Mouse (Mus musculus): ENCODE measurements around the gene Calhm6.

Calhm6 gene

DNA sequence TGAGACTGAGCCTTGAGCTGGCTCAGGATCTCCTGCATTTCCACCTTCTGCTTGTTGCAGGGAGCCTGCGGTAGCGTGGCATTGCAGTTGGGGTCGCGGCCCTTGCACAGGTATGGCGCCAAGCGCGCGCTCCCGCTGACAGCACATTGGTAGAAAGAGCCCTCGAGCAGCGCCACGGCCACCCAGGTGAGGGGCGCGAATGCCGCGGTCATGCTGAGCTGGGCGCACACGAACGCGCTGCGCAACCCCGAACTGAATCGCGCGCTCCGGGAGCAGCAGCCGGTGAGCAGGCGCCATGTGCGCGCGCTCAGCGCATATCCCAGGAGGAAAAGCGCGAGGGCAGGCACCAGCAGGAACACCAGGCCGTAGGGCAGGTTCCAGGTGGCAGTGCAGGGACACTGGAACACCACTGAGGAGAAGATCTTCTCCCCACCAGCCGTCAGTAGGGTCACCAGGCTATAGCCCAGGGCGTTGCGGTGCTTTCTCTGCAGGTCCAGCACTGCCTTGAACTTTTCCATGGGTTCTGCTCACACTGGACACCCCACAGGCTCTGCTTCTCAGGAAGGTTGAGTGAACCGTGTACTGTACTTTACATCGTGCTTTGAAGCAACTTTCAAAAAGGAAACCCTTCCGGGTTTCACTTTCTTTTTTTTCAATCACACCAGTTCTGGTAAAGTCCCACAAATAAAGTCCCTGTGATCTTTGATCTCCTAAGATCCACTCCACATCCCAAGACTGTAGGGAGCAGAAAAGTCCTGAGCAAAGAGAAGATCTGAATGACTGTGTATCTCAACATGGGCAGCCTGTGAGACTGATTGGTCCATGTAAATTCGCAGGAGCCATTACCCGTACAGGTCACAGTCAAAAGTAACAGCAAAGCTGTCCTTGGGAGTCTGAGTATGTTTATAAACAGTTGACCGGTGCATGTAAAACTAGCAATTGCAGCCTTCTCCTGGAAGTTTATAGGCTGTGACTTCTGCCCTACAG, at the start of gene Calhm6:
Gene Calhm6 (minus strand): TSS at position 593 of the 987 bp plus-strand sequence.
- DNase-seq (ENCODE audit: low read depth, low spot score), result no peak

DNA sequence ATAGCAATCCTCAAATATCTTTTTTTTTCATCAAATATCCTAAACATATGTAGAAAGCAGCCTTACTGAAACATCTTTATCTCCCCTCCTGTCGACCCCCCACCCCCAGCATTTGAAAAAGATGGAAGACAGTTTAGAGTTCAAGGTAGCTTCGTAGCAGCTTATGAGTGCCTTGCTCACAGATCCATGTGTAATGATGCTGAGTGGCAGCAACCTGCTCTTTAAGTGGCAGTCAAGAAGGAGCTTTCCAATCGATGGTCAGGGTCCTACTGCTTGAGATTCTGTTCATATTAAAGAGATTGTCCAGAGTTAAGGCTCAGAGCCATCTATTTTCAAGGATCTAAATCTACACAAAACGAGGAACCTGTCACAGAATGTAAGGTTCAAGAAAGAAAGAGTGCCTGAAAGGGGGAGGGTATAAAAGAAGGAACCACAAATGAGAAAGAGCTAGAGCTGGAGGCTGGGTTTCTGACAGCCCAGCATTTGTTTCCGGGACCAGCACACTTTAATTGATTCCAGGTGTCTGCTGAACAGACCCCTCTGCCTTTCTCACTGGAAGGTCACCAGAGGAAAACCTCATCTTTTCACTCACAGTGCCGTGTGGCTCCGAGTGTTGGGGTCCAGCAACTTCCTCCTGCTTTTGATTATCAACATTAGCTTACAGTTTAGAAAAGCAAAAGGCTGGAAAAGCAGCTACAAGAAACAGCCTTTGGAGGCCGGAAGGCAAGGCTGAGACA, 48.3 kb upstream of the Calhm6 start:
- DNase-seq (ENCODE audit: low read depth, low spot score), result no peak

DNA sequence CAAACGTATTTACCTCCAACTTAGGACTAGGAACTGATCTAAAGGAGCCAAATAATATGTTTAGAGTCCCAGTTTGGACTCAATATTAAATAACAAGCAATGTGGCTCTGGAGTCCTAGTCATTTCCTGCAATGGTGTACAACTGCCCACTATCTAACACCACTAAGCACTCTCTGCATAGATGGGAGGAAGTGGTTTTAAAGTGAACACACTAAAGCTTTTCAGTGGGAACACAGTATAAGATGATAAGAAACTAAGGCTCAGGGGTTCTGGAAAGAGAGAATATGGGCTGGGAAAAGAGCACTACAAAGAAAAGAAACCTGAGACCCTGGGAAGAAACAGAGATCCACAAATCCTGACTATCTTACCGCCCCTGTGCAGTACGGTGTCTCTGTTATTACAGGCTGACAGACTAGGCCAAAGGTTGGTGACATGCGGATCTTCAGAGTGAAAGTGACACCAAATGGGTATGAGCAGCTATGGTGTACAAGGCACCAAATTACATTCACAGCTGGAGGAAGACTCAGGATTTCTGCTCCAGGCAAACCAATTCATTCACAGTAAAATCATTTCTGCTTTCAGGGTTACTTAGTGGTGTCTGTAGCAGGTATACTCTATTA, 45.0 kb upstream of the Calhm6 start:
- no peak for DNase-seq (ENCODE audit: low read depth, low spot score)

DNA sequence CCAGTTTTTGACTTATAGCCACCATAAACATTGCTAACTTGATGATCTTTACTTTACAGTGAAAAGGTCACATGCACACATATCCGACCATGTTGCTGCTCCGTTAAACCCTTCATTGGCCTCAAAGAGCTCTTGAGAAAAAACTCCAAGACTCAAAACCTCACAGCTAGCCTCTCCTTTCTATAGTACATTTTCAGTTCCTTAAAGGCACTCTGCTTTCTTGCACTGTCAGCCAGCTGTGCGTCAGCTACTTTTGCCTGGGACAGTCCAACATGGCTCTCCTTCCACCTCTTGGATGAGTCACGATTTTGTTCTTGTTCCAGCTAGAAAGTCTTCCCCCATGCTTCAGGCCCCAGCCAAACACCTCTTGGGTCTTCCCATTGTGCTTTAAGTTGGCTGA, 43.9 kb upstream of the Calhm6 start:
- no peak for DNase-seq (ENCODE audit: low read depth, low spot score)

DNA sequence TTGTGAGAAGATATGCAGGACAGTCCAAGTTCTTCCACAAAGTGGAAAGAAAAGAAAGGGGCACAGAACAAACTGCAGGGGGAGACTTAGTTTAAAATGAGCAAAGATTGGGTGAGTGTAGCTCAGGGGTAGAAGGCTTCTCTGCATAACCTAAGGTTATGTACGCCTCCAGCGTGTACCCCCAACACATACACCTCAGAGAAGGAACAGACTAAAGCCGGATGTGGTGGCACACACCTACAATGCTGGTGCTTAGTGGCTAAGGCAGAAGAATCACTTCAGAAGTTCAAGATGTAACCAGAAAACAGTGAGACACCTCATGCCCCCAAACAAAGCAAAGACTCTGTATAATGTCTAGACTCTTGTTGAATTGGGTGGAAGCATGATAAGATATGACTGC, 43.4 kb upstream of the Calhm6 start:
- DNase-seq (ENCODE audit: low read depth, low spot score), result no peak

DNA sequence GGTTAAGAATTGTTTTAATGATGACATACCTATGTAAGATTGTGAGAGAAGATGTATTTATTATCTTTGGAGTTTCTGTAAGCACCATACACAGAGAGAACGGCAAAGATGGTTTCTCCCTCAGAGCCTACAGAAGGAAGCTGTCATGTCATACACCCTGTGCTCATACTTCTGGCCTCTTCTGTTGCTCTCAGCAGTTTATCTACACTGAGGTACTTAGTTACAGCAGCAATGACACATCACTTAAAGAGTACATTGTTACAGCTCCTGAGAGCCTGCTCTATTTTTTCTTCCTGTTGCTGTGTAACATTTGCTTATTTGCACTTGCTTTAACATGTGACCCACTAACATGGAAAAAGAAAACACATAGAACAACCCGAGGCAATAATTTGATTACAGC, 39.2 kb upstream of the Calhm6 start:
- DNase-seq (ENCODE audit: low read depth, low spot score), result no peak

DNA sequence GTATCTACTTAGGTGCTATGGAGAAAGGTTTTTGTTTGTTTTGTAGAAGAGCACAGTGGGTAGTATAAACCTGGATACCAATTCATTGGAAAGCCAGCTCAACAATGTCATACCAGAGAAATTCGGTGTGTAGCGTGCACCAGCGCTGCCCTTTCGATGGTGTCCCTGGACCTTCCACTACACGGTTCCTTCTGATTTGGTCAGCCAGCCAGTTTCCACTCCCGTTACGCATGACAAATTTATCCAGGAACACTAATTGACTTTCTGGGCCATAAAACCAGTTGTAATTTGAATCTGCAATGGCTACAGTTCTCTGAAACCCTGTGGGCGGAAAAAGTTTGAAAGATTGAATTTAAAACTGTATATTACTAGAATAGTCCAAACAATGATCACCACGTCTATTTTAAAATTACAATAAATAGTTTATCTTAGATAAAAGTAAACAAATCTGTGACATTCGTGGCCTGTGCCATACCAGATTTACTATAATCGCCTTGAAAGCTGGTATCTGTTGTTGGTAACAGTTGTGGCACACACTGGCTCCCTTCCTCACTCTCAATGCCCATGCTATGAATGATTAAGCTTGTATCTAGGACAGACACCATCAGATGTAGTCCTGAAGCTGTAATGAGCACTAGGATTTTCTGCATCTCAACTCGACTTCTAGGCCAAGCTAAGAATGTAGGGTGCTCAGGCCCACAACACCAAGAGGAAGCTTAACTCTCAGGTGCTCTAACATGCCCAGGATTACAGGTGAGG, 28.2 kb upstream of the Calhm6 start:
- DNase-seq (ENCODE audit: low read depth, low spot score), result no peak

DNA sequence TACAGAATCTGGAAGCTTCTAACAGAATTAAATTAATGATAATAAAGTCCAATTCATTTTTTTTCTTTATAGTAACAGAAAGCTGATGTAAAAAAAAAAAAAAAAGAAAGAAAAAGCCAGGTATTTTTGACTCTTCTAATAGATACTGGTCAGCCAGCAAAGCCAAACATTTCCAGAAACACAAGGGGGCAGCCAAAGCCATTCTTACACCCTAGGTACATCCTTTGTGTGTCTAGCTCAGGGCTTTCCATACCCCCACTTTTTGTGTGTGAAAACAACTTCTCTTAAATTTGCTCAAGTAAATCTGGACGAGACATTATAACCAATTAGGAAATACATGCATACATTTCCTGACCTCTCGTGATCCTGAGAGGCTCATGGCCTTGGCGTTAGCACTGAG, 24.0 kb upstream of the Calhm6 start:
- no peak for DNase-seq (ENCODE audit: low read depth, low spot score)

DNA sequence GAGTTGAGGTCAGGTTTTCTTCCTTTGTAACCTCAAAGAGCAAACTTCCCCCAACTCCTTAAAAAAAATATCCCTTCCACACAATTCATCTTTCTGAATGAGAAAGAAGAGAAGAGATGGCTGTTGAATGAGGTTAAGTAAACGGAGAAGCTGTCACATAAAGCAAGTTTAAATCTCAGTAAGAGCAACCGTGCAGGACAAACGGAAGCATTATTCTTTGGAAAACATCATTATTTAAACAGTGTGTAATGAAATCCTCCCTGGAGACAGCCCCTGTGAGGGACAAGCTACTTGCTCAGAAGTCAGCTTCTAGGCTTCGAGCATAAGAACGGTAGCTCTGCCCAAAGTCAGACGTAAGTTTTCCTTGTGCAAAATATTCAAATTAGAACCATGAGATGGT, 22.7 kb upstream of the Calhm6 start:
- DNase-seq (ENCODE audit: low read depth, low spot score), result no peak

DNA sequence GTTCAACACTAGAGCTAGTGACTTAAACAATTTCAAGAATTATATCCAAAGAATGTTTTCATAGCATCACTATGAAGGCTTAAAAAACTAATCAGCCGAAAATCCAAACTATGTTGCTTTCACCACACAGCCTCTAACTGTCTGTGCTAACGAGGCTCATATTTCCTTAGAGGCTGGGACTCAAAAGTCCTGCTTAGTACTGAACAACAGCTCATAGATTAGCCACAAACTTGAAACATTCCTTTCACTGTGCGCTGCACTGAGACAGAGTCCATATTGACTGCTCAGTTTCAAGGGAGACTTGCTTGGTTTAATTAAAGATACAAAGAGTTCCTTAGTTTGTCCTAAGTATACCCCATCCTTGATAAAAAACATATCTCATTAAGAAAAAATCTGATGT, 22.0 kb upstream of the Calhm6 start:
- DNase-seq (ENCODE audit: low read depth, low spot score), result no peak

DNA sequence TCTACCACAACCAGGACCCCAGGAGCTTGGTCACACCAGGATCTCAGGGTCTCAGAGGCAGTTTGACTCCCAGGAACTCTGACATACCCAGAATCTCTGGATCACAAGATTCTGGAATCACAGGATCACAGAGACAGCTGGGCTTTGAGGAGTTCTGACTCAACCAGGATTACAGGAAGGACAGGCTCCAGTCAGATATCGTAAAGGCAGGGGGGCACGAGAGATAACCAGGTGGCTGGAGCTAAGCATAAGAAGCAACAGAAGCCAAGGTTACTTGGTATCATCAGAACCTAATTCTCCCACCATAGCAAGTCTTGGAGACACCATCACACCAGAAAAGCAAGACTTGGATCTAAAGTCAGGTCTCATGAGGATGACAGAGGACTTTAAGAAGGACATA, 13.9 kb upstream of the Calhm6 start:
- no peak for DNase-seq (ENCODE audit: low read depth, low spot score)

DNA sequence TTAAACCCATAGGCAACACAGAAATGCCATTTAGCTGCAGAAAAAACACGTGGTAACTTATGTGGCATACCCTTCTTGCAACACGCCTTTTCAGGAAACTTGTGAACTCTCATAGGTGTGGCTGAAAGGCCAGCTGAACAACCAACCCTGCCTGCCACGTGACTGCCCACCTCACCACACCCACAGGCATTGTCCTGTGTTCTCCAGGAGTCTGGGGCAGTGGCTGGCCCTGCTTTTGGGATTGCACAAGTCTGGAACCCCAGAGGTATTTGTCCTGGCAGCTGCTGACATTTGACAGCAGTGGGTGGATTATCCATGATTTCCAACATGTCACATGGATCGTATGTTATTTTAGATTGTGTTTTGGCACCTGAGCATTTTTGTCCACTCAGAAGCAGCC, 12.0 kb upstream of the Calhm6 start:
- no peak for DNase-seq (ENCODE audit: low read depth, low spot score)

DNA sequence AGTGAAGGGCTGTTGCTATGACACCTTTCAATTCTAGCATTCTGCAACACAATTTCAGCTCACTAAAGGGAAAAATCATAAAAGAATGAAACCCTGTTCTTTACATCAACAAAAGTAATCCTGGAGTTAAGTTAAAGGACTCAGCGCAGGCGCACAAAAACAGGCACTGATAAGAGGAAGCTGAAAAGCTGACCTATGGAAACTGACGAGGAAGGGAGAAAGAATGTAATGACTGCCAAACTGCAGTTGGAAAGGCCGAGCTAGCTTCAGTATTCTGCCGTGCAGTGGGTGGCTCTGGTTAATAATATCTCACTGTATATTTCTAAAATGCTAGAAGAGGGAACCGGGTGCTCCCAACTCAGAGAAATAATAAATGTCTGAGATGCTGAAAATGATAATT, 10.2 kb upstream of the Calhm6 start:
- no peak for DNase-seq (ENCODE audit: low read depth, low spot score)

DNA sequence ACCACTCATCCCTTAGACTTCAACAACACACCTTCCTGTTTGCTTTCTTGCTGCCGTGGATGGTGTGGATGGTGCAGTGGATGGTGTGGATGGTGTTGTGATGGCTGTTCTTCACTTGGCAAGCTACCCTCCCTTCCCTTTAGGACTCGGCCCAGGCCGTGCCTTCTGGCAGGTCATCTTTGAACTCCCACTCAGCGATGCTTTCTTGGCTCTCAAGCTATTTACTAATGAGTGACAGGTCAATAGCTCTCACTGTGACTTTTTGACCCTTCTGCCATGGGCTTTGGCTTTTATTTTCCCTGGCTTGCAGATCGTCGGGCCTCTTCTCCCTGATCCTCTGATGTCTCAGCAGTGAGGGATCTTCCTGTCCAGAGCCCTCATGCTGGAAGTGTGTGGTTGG, 8.6 kb upstream of the Calhm6 start:
- DNase-seq (ENCODE audit: low read depth, low spot score), result no peak

DNA sequence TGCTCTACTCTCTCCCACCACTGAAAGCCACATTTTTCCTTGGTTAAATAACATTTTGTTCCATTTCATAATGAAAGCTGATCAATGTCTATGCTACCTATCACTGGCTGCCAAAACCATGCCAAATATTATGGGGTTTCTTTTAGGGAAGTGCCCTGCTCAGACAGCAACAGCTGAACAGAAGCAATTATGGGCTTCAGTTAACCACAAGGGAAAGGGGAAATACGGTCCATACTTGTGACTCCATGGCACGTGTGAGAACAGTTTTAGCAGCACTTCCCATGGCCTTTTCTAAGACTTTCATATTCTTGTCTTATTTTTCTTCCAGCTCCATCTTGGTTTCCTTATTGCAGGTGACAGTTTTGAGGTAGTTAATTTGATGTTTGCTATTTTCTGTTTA, 3.6 kb upstream of the Calhm6 start:
- no peak for DNase-seq (ENCODE audit: low read depth, low spot score)

DNA sequence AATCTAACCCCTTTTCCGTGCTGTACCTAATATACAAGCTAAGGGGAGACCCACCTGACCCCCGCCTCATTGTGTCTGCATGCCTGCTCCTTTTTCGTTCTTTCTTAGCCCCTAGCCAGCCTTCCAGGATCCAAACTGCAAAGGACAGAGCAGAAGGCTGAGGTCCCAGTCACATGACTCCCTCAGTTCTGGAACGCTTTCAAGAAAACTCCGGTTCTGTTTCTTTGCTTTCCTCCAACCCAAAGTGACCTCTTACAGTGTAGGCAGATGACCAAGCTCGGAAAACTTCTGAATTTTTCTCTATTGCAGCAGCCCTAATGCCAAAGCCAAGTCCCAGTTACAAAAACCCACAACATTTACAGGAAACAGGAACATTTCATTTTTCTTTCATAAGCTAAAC, 607 bp upstream of the Calhm6 start:
- no peak for DNase-seq (ENCODE audit: low read depth, low spot score)

DNA sequence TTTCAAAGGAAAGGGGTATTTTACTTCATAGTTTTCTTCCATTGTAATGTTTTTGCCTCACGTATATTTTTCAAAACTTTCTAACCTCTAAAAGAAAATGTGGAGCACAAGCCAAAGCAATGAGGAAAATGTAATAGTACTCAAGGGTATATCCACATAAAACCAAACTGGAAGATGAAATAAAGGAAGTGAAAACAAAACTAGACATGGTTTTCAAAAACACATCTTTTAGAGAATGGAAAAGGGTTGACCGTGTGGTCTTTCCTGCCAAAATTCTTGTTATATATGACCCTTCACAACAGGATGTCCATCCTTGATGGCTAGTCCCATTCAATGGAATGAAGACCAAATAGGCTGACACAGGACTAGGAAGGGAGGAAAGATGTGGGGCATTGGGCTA, 9.4 kb downstream of the Calhm6 start:
- no peak for DNase-seq (ENCODE audit: low read depth, low spot score)

DNA sequence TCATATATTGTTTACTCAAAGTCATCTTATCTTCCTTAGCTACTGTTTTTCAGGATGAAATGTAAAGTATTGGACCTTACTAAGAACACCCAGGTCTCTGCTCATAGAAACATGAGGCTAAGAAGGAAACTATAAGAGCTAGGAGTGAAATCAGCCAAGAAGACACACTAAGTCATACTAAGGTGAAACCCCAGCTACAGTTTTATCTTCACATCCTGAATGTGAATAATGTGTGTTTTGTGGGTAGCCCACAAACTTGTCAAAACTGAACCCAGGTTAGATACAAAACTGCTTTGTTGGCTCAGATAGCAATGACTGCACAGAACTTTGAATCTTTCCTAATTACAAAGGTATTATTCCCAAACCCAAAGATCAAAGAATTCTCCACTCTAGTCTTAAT, 10.0 kb downstream of the Calhm6 start:
- DNase-seq (ENCODE audit: low read depth, low spot score), result no peak

DNA sequence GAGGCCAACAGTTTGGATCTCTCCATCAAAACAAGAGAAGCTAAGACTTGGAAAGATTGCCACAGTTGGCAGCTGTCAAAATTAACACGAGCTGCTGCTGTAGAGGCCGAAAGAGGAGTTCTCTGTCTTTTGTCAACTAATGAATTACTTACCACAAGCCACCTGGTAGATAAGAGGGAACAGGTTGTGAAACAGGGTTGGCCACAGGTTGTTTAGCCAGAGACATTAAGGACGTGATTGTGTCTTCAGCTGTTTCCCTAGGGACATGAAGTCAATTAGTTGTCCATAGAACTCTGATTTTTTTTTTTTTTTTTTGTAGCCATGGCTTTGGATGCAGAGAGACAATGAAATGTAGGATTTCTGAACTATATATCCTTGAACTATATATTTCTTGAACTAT, 10.7 kb downstream of the Calhm6 start:
- DNase-seq (ENCODE audit: low read depth, low spot score), result no peak

DNA sequence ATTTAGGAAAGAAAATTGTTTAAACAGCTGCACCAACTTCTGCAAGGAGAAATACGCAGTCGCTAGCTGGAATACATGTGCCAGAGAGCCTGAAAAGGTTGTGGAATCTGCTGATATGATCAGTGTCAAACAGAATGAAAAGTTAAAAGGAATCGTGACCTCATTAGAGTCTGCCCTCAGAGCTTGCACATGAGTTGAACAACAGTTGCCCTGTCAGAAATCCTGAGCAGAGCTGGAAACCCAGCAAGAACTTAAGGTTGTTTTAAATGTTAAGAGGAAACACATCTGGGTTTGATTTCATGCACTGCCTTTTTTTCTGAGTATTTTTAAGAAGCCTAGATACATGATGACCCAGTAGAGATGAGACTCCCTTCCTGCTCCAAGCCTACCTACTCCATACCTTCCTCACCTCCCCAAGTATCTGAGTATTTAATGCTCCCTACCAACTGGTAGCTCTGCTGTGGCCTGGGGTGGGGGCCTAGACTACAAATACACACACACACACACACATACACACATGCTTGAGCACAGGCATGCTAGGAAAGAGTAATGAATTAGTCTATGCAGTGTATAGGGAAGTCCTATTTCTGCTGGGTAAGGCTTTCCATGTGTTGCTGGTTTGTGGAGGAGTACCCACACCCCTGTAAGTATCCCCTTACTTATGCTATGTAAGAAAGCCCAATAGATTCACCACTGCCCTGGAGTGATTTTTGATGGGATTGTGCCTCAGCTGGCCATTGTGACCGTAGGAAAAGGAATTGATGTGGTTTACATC, 15.6 kb downstream of the Calhm6 start:
- DNase-seq (ENCODE audit: low read depth, low spot score), result no peak

DNA sequence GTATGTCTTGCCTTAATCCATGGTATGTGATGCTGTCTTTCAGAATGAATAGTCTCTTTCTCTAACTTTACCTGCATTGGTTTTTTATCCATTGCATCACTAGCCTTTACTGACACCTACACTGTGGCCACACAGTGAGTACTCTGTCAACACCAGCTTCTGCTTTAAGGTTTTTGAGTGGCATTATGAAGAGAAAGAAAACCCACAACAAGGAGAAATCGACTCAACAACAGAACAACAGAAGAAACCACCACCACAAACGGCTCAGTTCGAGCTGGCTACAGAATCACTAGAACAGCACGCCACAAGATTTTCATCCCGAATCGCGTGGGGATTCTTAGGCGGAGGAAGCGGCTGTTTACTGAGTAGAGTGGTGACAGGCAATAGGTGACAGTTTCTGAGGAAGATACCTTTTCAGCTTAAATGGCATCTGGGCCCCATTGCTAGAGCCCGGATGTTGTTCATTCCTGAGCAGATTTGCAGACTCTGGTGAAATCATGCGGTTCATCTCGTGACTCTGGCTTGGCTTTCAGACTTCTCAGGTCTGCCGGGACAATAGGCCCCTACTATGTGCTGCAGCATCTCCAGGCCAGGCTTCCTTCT, 16.8 kb downstream of the Calhm6 start:
- no peak for DNase-seq (ENCODE audit: low read depth, low spot score)
